Mouse (Mus musculus) lung, embryonic 16.5 days (tissue): Measurements from ENCODE around the gene Asb10. TPM values are rescaled to one million over a fixed set of nuclear protein-coding genes. Genes with fewer than 3 reads are reported as not detected.

Source experiments
- ATAC-seq: fragments of 200-750 bp; cut with Nextera tagmentation; 2 replicates; pipeline ENCODE4 v1.8.0; 2017; ENCODE audit warnings: low read depth, mild to moderate bottlenecking, moderate library complexity
- H3K27ac ChIP-seq: fragments of 300-500 bp; sonication (generic); 2 replicates; pipeline ENCODE4 v1.5.1; 2014; ENCODE audit warnings: mild to moderate bottlenecking, control low read depth, low read length
- H3K27me3 ChIP-seq: fragments of 300-500 bp; sonication (generic); 2 replicates; pipeline ENCODE4 v1.6.1; 2014; ENCODE audit warnings: low read depth, low read length, mixed read lengths; ENCODE audit not compliant: control insufficient read depth, insufficient read depth
- H3K36me3 ChIP-seq: fragments of 300-500 bp; sonication (generic); 2 replicates; pipeline ENCODE4 v1.6.1; 2014; ENCODE audit warnings: low read length; ENCODE audit not compliant: control insufficient read depth, insufficient read depth
- H3K4me1 ChIP-seq: fragments of 300-500 bp; sonication (generic); replicated peaks from 2 replicates; pipeline ENCODE4 v1.6.1; 2014; ENCODE audit warnings: low read length, mixed read lengths; ENCODE audit not compliant: control insufficient read depth, insufficient read depth
- H3K4me2 ChIP-seq: fragments of 300-500 bp; sonication (generic); 2 replicates; pipeline ENCODE4 v1.6.1; 2014; ENCODE audit warnings: low read depth, low read length, control low read depth
- H3K4me3 ChIP-seq: fragments of 300-500 bp; sonication (generic); 2 replicates; pipeline ENCODE4 v1.5.1; 2014; ENCODE audit warnings: mild to moderate bottlenecking, low read length, control low read depth
- H3K9ac ChIP-seq: fragments of 300-500 bp; sonication (generic); 2 replicates; pipeline ENCODE4 v1.6.1; 2014; ENCODE audit warnings: low read length, control low read depth
- H3K9me3 ChIP-seq: fragments of 300-500 bp; sonication (generic); 2 replicates; pipeline ENCODE4 v1.6.1; 2016; ENCODE audit warnings: low read length; ENCODE audit not compliant: control insufficient read depth
- WGBS: fragments of 180-500 bp; shearing (Covaris S2); extraction: QIAGEN DNeasy Blood & Tissue Kit; methylation state at CpG from one replicate; pipeline ENCODE4 v1.1.7; 2014; 5-methylcytosine and 5-hydroxymethylcytosine counted together
- polyA plus RNA-seq: library from polyadenylated mRNA; unstranded; fragments of >200 nt; fragmentation: Nextera tagmentation; extraction: Ambion mirVana; gene quantifications from 2 replicates; pipeline ENCODE4 v1.2.1, GENCODE M21; 2015

The Asb10 gene
- polyA plus RNA-seq, 1 experiment from 2014 or later: 0.13 TPM

- no peak overlapping the region for H3K27ac ChIP-seq
- no peak for ATAC-seq
- H3K27me3 ChIP-seq: no peaks in the 10 kb centered on the region; the same call in 1 of the 2 replicates
- no peaks in the 10 kb centered on the region for H3K9me3 ChIP-seq
- H3K9ac ChIP-seq: no peak overlapping the region
- H3K36me3 ChIP-seq: peaks cover 28% of the 10 kb centered on the region
- no peak overlapping the region for H3K4me2 ChIP-seq
- H3K4me1 ChIP-seq: no peaks in the 10 kb centered on the region
- H3K4me3 ChIP-seq: no peak overlapping the region
- 50% methylated on average over 4 of the region's 4 CpGs for WGBS
Observed at GRCm38 (mm10) chr5:24502786-24503185, 38.0 kb downstream of the Asb10 start.

GRCm38 (mm10) chr5:24500851-24501250 lies 39.9 kb downstream of the Asb10 start:
- H3K27me3 ChIP-seq: no peaks in the 10 kb centered on the region; the same call in 1 of the 2 replicates
- H3K27ac ChIP-seq: no peak overlapping the region
- peaks cover 32% of the 10 kb centered on the region for H3K36me3 ChIP-seq
- no peak overlapping the region for H3K4me3 ChIP-seq
- no peaks in the 10 kb centered on the region for H3K4me1 ChIP-seq
- 66% methylated on average over 11 of the region's 11 CpGs for WGBS
- no peak overlapping the region for H3K9ac ChIP-seq
- H3K9me3 ChIP-seq: no peaks in the 10 kb centered on the region
- no peak for ATAC-seq
- no peak overlapping the region for H3K4me2 ChIP-seq

GRCm38 (mm10) chr5:24499113-24499512 lies 41.7 kb downstream of the Asb10 start:
- Histone ChIP-seq H3K4me1 (no peaks in the 10 kb centered on the region), H3K27me3 (no peaks in the 10 kb centered on the region), H3K9ac (no peak overlapping the region), H3K9me3 (no peaks in the 10 kb centered on the region), H3K27ac (no peak overlapping the region), H3K4me3 (no peak overlapping the region), H3K4me2 (no peak overlapping the region), H3K36me3 (peaks cover 39% of the 10 kb centered on the region)
- 76% methylated on average over 10 of the region's 10 CpGs for WGBS
- ATAC-seq: no peak

DNA sequence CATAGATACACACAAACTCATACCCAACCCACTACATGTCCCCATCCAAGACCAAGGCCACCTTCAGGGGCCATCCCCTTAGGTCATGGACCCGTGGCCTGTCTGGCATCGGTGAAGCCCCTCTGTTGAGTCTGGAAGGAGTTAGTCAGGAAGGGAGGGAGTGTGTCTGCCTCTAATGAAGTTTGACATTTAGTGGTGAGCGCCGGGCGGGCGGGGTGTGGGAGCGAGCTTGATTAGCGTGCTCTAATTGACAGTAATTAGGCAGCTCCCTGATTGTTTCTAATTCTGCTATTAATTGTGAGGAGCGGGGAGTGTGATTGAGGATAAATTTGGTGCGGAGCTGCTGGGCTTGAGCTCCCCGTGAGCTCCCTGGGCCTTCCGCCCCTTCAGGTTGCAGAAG lies 43.3 kb downstream of the Asb10 start:
- no peaks in the 10 kb centered on the region; the same call in none of the 2 replicates for H3K4me1 ChIP-seq
- H3K4me3 ChIP-seq: no peak overlapping the region
- no peak overlapping the region for H3K27ac ChIP-seq
- H3K4me2 ChIP-seq: no peak overlapping the region
- 87% methylated on average over 12 of the region's 12 CpGs for WGBS
- no peaks in the 10 kb centered on the region for H3K9me3 ChIP-seq
- no peak overlapping the region for H3K9ac ChIP-seq
- peaks cover 51% of the 10 kb centered on the region for H3K36me3 ChIP-seq
- H3K27me3 ChIP-seq: no peaks in the 10 kb centered on the region
- no peak for ATAC-seq

- no peak overlapping the region for H3K27ac ChIP-seq
- no peaks in the 10 kb centered on the region; the same call in none of the 2 replicates for H3K4me1 ChIP-seq
- H3K36me3 ChIP-seq: peaks cover 50% of the 10 kb centered on the region
- H3K27me3 ChIP-seq: no peaks in the 10 kb centered on the region
- H3K9ac ChIP-seq: no peak overlapping the region
- no peak for ATAC-seq
- H3K9me3 ChIP-seq: no peaks in the 10 kb centered on the region
- no peak overlapping the region for H3K4me3 ChIP-seq
- H3K4me2 ChIP-seq: no peak overlapping the region
- 84% methylated on average over 6 of the region's 6 CpGs for WGBS
Observed at GRCm38 (mm10) chr5:24496756-24497155, 44.0 kb downstream of the Asb10 start.

DNA sequence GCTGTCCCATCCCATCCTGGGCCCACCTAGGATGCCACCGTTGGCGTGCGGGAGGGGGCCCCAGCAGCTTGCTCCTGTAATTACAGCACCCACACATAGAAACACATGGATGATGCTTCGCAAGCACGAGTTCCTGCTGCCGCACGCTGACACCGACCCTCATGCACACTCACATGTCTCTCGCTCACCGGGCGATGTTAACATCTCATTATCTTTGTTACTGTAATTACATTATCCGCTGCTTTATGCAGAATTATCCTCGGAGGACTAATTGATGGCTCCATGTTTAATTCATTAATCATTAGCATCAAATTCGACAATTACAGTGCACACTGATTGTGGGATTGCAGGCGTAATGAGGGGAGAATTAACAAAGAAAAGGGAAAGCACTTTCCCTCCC lies 45.8 kb downstream of the Asb10 start:
- no peak for ATAC-seq

GRCm38 (mm10) chr5:24492546-24493285 lies 48.1 kb downstream of the Asb10 start:
- no peak for ATAC-seq
- Histone ChIP-seq H3K9me3 (no peaks in the 10 kb centered on the region), H3K9ac (no peak overlapping the region), H3K4me2 (no peak overlapping the region), H3K27ac (no peak overlapping the region), H3K27me3 (no peaks in the 10 kb centered on the region), H3K4me3 (no peak overlapping the region), H3K36me3 (peaks cover 59% of the 10 kb centered on the region), H3K4me1 (no peaks in the 10 kb centered on the region; the same call in none of the 2 replicates)
- WGBS: 70% methylated on average over 16 of the region's 16 CpGs

More for the DNA sequence above, 45.8 kb downstream of the Asb10 start:
- 88% methylated on average over 15 of the region's 15 CpGs for WGBS
- no peaks in the 10 kb centered on the region for H3K27me3 ChIP-seq
- H3K9ac ChIP-seq: no peak overlapping the region
- H3K4me3 ChIP-seq: no peak overlapping the region
- H3K4me1 ChIP-seq: no peaks in the 10 kb centered on the region; the same call in none of the 2 replicates
- no peak overlapping the region for H3K4me2 ChIP-seq
- H3K27ac ChIP-seq: no peak overlapping the region
- peaks cover 50% of the 10 kb centered on the region for H3K36me3 ChIP-seq
- no peaks in the 10 kb centered on the region for H3K9me3 ChIP-seq

GRCm38 (mm10) chr5:24490413-24490920 lies 50.3 kb downstream of the Asb10 start:
- ATAC-seq: no peak
- no peak overlapping the region for H3K9ac ChIP-seq
- 86% methylated on average over 14 of the region's 14 CpGs for WGBS
- no peaks in the 10 kb centered on the region for H3K27me3 ChIP-seq
- H3K4me1 ChIP-seq: no peaks in the 10 kb centered on the region; the same call in none of the 2 replicates
- H3K4me2 ChIP-seq: no peak overlapping the region
- peaks cover 64% of the 10 kb centered on the region for H3K36me3 ChIP-seq
- H3K27ac ChIP-seq: no peak overlapping the region
- no peaks in the 10 kb centered on the region for H3K9me3 ChIP-seq
- no peak overlapping the region for H3K4me3 ChIP-seq

DNA sequence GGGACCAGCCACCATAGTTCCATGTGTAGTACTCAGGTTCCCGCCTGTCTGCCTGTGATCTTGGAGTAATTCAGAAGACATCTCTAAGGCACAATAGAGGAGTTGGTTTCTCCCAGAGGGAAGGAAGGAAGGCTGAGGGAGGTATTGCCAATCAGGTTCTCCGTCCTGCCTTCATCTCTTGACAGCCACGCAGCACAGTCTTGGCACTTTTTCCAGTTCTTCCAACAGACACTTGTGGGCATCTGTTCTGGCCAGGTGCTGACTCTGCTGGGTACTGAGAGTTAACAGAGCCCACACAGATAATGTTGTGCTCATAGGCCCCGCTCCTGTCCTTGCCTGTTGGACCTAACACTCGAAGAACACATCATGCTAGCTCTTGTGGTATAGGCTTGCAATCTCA lies 54.0 kb downstream of the Asb10 start:
- no peak overlapping the region for H3K9ac ChIP-seq
- peaks cover 5% of the 10 kb centered on the region for H3K4me1 ChIP-seq
- H3K4me3 ChIP-seq: no peak overlapping the region
- no peak overlapping the region for H3K27ac ChIP-seq
- H3K27me3 ChIP-seq: no peaks in the 10 kb centered on the region
- H3K4me2 ChIP-seq: no peak overlapping the region
- no peak for ATAC-seq
- WGBS: 84% methylated on average over 5 of the region's 5 CpGs
- peaks cover 61% of the 10 kb centered on the region for H3K36me3 ChIP-seq
- H3K9me3 ChIP-seq: no peaks in the 10 kb centered on the region
